In genomic region chr12:25923772-25924171, GRCm38 (mm10) we compare ENCODE assay signal across 21 mouse cellular contexts.
DNase-seq lines count a peak whose midpoint lies in the region; ATAC-seq and TF ChIP-seq lines count a peak whose summit lies in the region.
"Had no signal": no experiment of that assay in that cellular context is flagged by ENCODE, and none has a peak within 500 bp of the region (broad histone marks: within the 10 kb centered on the region; RNA-seq: fewer than 3 reads in every experiment).

No protein-coding gene starts in this region.

- peak overlapping the region; percentile 78 for H3K27ac ChIP-seq in forebrain, embryonic 15.5 days (replicated peaks)
- no peak overlapping the region for H3K27ac ChIP-seq in forebrain, embryonic 11.5 days (ENCODE audit: low read depth, low read length)
- peak overlapping the region; percentile 51; the same call in 1 of the 2 replicates for H3K27ac ChIP-seq in layer of hippocampus, adult 2 months
- H3K27ac ChIP-seq: embryonic facial prominence, embryonic 12.5 days; embryonic facial prominence, embryonic 15.5 days; gastrocnemius, adult 2 months; hindbrain, embryonic 12.5 days; hindbrain, embryonic 15.5 days had no signal

- peaks cover 23% of the 10 kb centered on the region for H3K4me1 ChIP-seq in forebrain, embryonic 15.5 days
- 0 out of 2 replicates have a peak, but pooled peaks cover 2% of the 10 kb centered on the region for H3K4me1 ChIP-seq in forebrain, embryonic 11.5 days (replicated peaks; ENCODE audit: control insufficient read depth, insufficient read depth, low read length)
- H3K4me1 ChIP-seq: embryonic facial prominence, embryonic 12.5 days had no signal

- no peaks in the 10 kb centered on the region for H3K36me3 ChIP-seq in forebrain, embryonic 15.5 days
- H3K36me3 ChIP-seq in forebrain, embryonic 11.5 days (ENCODE audit: control insufficient read depth, insufficient read depth, low read length): no peaks in the 10 kb centered on the region
- H3K36me3 ChIP-seq: embryonic facial prominence, embryonic 12.5 days; embryonic facial prominence, embryonic 15.5 days; hindbrain, embryonic 12.5 days; hindbrain, embryonic 15.5 days had no signal

- H3K9ac ChIP-seq in forebrain, embryonic 15.5 days (replicated peaks): no peak overlapping the region
- H3K9ac ChIP-seq in forebrain, embryonic 11.5 days (ENCODE audit: low read length): no peak overlapping the region
- H3K9ac ChIP-seq: embryonic facial prominence, embryonic 12.5 days; embryonic facial prominence, embryonic 15.5 days; hindbrain, embryonic 12.5 days; hindbrain, embryonic 15.5 days had no signal

- no peak for DNase-seq in forebrain, embryonic 11.5 days (ENCODE audit: low spot score)
- no peak for DNase-seq in layer of hippocampus, adult 2 months (ENCODE audit: low spot score in 2 of 2)
- no peak for DNase-seq in layer of hippocampus, adult 9-11 months
- peak; percentile 13 for DNase-seq in lung, postnatal 14 days
- DNase-seq in lung, postnatal 4 days: peak; percentile 15 to 30
- DNase-seq in spleen, adult 18-20 months: no peak
- no peak for DNase-seq in cerebellum, adult 11 months
- DNase-seq: adrenal gland, postnatal 10 days; adrenal gland, postnatal 36 days; cerebellum, adult 2 months; cerebellum, adult 9-11 months; cerebellum, postnatal 25 days; gastrocnemius, adult 2 months; gastrocnemius, postnatal 14 days had no signal

- no peak for TF ChIP-seq CTCF in layer of hippocampus, adult 2 months (conservative IDR thresholded peaks at IDR 0.05)

- H3K27me3 ChIP-seq in forebrain, embryonic 15.5 days: no peaks in the 10 kb centered on the region
- H3K27me3 ChIP-seq in forebrain, embryonic 11.5 days (ENCODE audit: control insufficient read depth, insufficient read depth, low read length): no peaks in the 10 kb centered on the region
- H3K27me3 ChIP-seq: embryonic facial prominence, embryonic 12.5 days; embryonic facial prominence, embryonic 15.5 days; hindbrain, embryonic 12.5 days; hindbrain, embryonic 15.5 days; Patski had no signal

- no peak overlapping the region for H3K4me3 ChIP-seq in forebrain, embryonic 15.5 days
- H3K4me3 ChIP-seq in forebrain, embryonic 11.5 days (ENCODE audit: low read depth, low read length): no peak overlapping the region
- no peak overlapping the region for H3K4me3 ChIP-seq in layer of hippocampus, adult 2 months
- H3K4me3 ChIP-seq: embryonic facial prominence, embryonic 12.5 days; embryonic facial prominence, embryonic 15.5 days; gastrocnemius, adult 2 months; hindbrain, embryonic 12.5 days; hindbrain, embryonic 15.5 days had no signal

- no peaks in the 10 kb centered on the region for H3K9me3 ChIP-seq in forebrain, embryonic 15.5 days
- H3K9me3 ChIP-seq in forebrain, embryonic 11.5 days (ENCODE audit: control insufficient read depth, low read length): no peaks in the 10 kb centered on the region
- H3K9me3 ChIP-seq: embryonic facial prominence, embryonic 12.5 days; embryonic facial prominence, embryonic 15.5 days; hindbrain, embryonic 12.5 days; hindbrain, embryonic 15.5 days had no signal

- no peak overlapping the region for H3K4me2 ChIP-seq in forebrain, embryonic 15.5 days (replicated peaks)
- no peak overlapping the region for H3K4me2 ChIP-seq in forebrain, embryonic 11.5 days (ENCODE audit: low read depth, low read length, severe bottlenecking)
- H3K4me2 ChIP-seq: embryonic facial prominence, embryonic 12.5 days; embryonic facial prominence, embryonic 15.5 days; heart, embryonic 11.5 days; hindbrain, embryonic 12.5 days; hindbrain, embryonic 15.5 days had no signal

- 100% methylated on average over 1 of the region's 1 CpGs for whole genome bisulfite sequencing in forebrain, embryonic 15.5 days
- WGBS in forebrain, embryonic 11.5 days: 92% methylated on average over 1 of the region's 1 CpGs

- ATAC-seq in forebrain, embryonic 15.5 days (replicated peaks): no peak
- no peak for ATAC-seq in forebrain, embryonic 11.5 days (replicated peaks; ENCODE audit: low FRiP score)
- ATAC-seq: Patski had no signal

Comparison
In these comparisons a context has a peak if more than half of its experiments do, and no peak if none do; other contexts are left out.
1. DNase-seq: peak in lung, postnatal 14 days (single experiment) and lung, postnatal 4 days (2 of 2); none in forebrain, embryonic 11.5 days (single experiment), layer of hippocampus, adult 2 months (0 of 2), layer of hippocampus, adult 9-11 months (single experiment), spleen, adult 18-20 months (0 of 2) and cerebellum, adult 11 months (single experiment).